Mouse (Mus musculus) midbrain, embryonic 11.5 days (tissue): ENCODE results near the gene Ago3. TPM values are rescaled to one million over a fixed set of nuclear protein-coding genes. Genes with fewer than 3 reads are reported as not detected.

Experiments used
- ATAC-seq: fragments of 200-750 bp; cut with Nextera tagmentation; 2 replicates; pipeline ENCODE4 v1.8.0; 2017; ENCODE audit warnings: moderate TSS enrichment, moderate library complexity; ENCODE audit not compliant: low FRiP score
- DNase-seq: peaks from one replicate; pipeline ENCODE4 v3.0.0; 2015; ENCODE audit warnings: low spot score; ENCODE audit errors: missing footprints
- H3K27ac ChIP-seq: fragments of 300-500 bp; sonication (generic); 2 replicates; pipeline ENCODE4 v1.5.1; 2014; ENCODE audit warnings: low read depth, low read length
- H3K27me3 ChIP-seq: fragments of 300-500 bp; sonication (generic); 2 replicates; pipeline ENCODE4 v1.6.1; 2014; ENCODE audit warnings: mild to moderate bottlenecking, low read length, moderate library complexity, mixed read lengths; ENCODE audit not compliant: control insufficient read depth, insufficient read depth
- H3K36me3 ChIP-seq: fragments of 300-500 bp; sonication (generic); 2 replicates; pipeline ENCODE4 v1.6.1; 2014; ENCODE audit warnings: mild to moderate bottlenecking, low read length, moderate library complexity, mixed read lengths; ENCODE audit not compliant: control insufficient read depth, insufficient read depth
- H3K4me1 ChIP-seq: fragments of 300-500 bp; sonication (generic); 2 replicates; pipeline ENCODE4 v1.6.1; 2014; ENCODE audit warnings: low read length; ENCODE audit not compliant: control insufficient read depth, insufficient read depth
- H3K4me2 ChIP-seq: fragments of 300-500 bp; sonication (generic); 2 replicates; pipeline ENCODE4 v1.6.1; 2014; ENCODE audit warnings: mild to moderate bottlenecking, moderate library complexity
- H3K4me3 ChIP-seq: fragments of 300-500 bp; sonication (generic); 2 replicates; pipeline ENCODE4 v1.5.1; 2014; ENCODE audit warnings: low read depth, low read length
- H3K9ac ChIP-seq: fragments of 300-500 bp; sonication (generic); 2 replicates; pipeline ENCODE4 v1.6.1; 2014; ENCODE audit warnings: low read length
- H3K9me3 ChIP-seq: fragments of 300-500 bp; sonication (generic); 2 replicates; pipeline ENCODE4 v1.6.1; 2016; ENCODE audit warnings: low read length; ENCODE audit not compliant: control insufficient read depth
- WGBS: fragments of 180-500 bp; shearing (Covaris S2); extraction: QIAGEN DNeasy Blood & Tissue Kit; methylation state at CpG from one replicate; pipeline ENCODE4 v1.1.7; 2014; 5-methylcytosine and 5-hydroxymethylcytosine counted together
- polyA plus RNA-seq: library from polyadenylated mRNA; unstranded; fragments of >200 nt; fragmentation: Nextera tagmentation; extraction: Ambion mirVana; gene quantifications from 2 replicates; pipeline ENCODE4 v1.2.1, GENCODE M21; 2014

Ago3 gene
- polyA plus RNA-seq, 1 experiment from 2014 or later, result 13.3 TPM

- H3K27ac ChIP-seq, result no peak overlapping the region
- 1% methylated on average over 49 of the region's 50 CpGs for WGBS
- ATAC-seq (no peak), DNase-seq (no peak)
- peak overlapping the region; percentile 10 for H3K4me3 ChIP-seq
- peak overlapping the region; percentile 21; the same call in 1 of the 2 replicates for H3K4me2 ChIP-seq
- no peak overlapping the region for H3K9ac ChIP-seq
- peaks cover 64% of the 10 kb centered on the region for H3K27me3 ChIP-seq
- H3K36me3 ChIP-seq, result no peaks in the 10 kb centered on the region
- peaks cover 12% of the 10 kb centered on the region; the same call in 1 of the 2 replicates for H3K4me1 ChIP-seq
- H3K9me3 ChIP-seq, result peaks cover 2% of the 10 kb centered on the region; the same call in 1 of the 2 replicates
Measured at GRCm38 (mm10) chr4:126300916-126301583, 128.3 kb downstream of the Ago3 start.

GRCm38 (mm10) chr4:126296617-126297101 lies 132.7 kb downstream of the Ago3 start:
- ATAC-seq (no peak), DNase-seq (peak; percentile 95)
- Histone ChIP-seq H3K4me1 (peaks cover 12% of the 10 kb centered on the region; the same call in 1 of the 2 replicates), H3K27ac (no peak overlapping the region), H3K9me3 (no peaks in the 10 kb centered on the region), H3K9ac (peak overlapping the region; percentile 61), H3K27me3 (peaks cover 52% of the 10 kb centered on the region), H3K36me3 (no peaks in the 10 kb centered on the region), H3K4me3 (peak overlapping the region; percentile 26), H3K4me2 (peak overlapping the region; percentile 51)
- WGBS, result under 1% methylated on average over 34 of the region's 34 CpGs

- H3K9me3 ChIP-seq, result no peaks in the 10 kb centered on the region
- H3K4me1 ChIP-seq, result peaks cover 9% of the 10 kb centered on the region; the same call in 1 of the 2 replicates
- H3K27ac ChIP-seq, result no peak overlapping the region
- H3K36me3 ChIP-seq, result no peaks in the 10 kb centered on the region
- H3K4me3 ChIP-seq, result no peak overlapping the region
- no peak for ATAC-seq
- H3K9ac ChIP-seq, result no peak overlapping the region
- H3K4me2 ChIP-seq, result no peak overlapping the region
- DNase-seq, result no peak
- H3K27me3 ChIP-seq, result peaks cover 45% of the 10 kb centered on the region
- WGBS, result 45% methylated on average over 4 of the region's 4 CpGs
Measured at GRCm38 (mm10) chr4:126295937-126296336, 133.4 kb downstream of the Ago3 start.

GRCm38 (mm10) chr4:126295152-126295551 lies 134.2 kb downstream of the Ago3 start:
- WGBS, result 68% methylated on average over 6 of the region's 6 CpGs
- ATAC-seq (no peak), DNase-seq (no peak)

GRCm38 (mm10) chr4:126291196-126291595 lies 138.2 kb downstream of the Ago3 start:
- DNase-seq (no peak), ATAC-seq (no peak)
- Histone ChIP-seq H3K9me3 (no peaks in the 10 kb centered on the region), H3K9ac (no peak overlapping the region), H3K27me3 (peaks cover 30% of the 10 kb centered on the region), H3K4me1 (peaks cover 7% of the 10 kb centered on the region), H3K36me3 (no peaks in the 10 kb centered on the region), H3K4me3 (no peak overlapping the region), H3K4me2 (no peak overlapping the region), H3K27ac (no peak overlapping the region)
- 21% methylated on average over 13 of the region's 13 CpGs for WGBS

More at GRCm38 (mm10) chr4:126295152-126295551, 134.2 kb downstream of the Ago3 start:
- Histone ChIP-seq H3K4me3 (no peak overlapping the region), H3K9me3 (no peaks in the 10 kb centered on the region), H3K9ac (no peak overlapping the region), H3K4me1 (peaks cover 7% of the 10 kb centered on the region; the same call in 1 of the 2 replicates), H3K27me3 (peaks cover 37% of the 10 kb centered on the region), H3K36me3 (no peaks in the 10 kb centered on the region), H3K4me2 (no peak overlapping the region), H3K27ac (no peak overlapping the region)

GRCm38 (mm10) chr4:126290314-126290713 lies 139.0 kb downstream of the Ago3 start:
- H3K9me3 ChIP-seq, result no peaks in the 10 kb centered on the region
- H3K27me3 ChIP-seq, result peaks cover 32% of the 10 kb centered on the region
- H3K4me2 ChIP-seq, result no peak overlapping the region
- no peak overlapping the region for H3K9ac ChIP-seq
- DNase-seq (no peak), ATAC-seq (no peak)
- no peak overlapping the region for H3K27ac ChIP-seq
- H3K4me1 ChIP-seq, result peaks cover 7% of the 10 kb centered on the region
- no peak overlapping the region for H3K4me3 ChIP-seq
- no peaks in the 10 kb centered on the region for H3K36me3 ChIP-seq
- WGBS, result 83% methylated on average over 8 of the region's 8 CpGs

GRCm38 (mm10) chr4:126288085-126288666 lies 141.2 kb downstream of the Ago3 start:
- no peaks in the 10 kb centered on the region for H3K9me3 ChIP-seq
- ATAC-seq (no peak), DNase-seq (peak; percentile 91)
- no peak overlapping the region for H3K4me2 ChIP-seq
- H3K27ac ChIP-seq, result no peak overlapping the region
- peaks cover 7% of the 10 kb centered on the region for H3K4me1 ChIP-seq
- WGBS, result 36% methylated on average over 17 of the region's 17 CpGs
- no peaks in the 10 kb centered on the region for H3K36me3 ChIP-seq
- no peak overlapping the region for H3K9ac ChIP-seq
- H3K27me3 ChIP-seq, result peaks cover 32% of the 10 kb centered on the region
- H3K4me3 ChIP-seq, result no peak overlapping the region

- H3K4me2 ChIP-seq, result no peak overlapping the region
- H3K4me3 ChIP-seq, result no peak overlapping the region
- H3K27me3 ChIP-seq, result peaks cover 32% of the 10 kb centered on the region
- no peak overlapping the region for H3K9ac ChIP-seq
- ATAC-seq (no peak), DNase-seq (peak; percentile 89)
- no peak overlapping the region for H3K27ac ChIP-seq
- peaks cover 7% of the 10 kb centered on the region for H3K4me1 ChIP-seq
- 34% methylated on average over 11 of the region's 11 CpGs for WGBS
- no peaks in the 10 kb centered on the region for H3K9me3 ChIP-seq
- no peaks in the 10 kb centered on the region for H3K36me3 ChIP-seq
Measured at GRCm38 (mm10) chr4:126287302-126287995, 141.9 kb downstream of the Ago3 start.
